Mouse (Mus musculus): ENCODE results near the gene Gm3854.
A peak's percentile ranks its signal among the peaks of the same experiment; 100 is the strongest.
"Not testable (repeated sequence)": the region's sequence is repeated elsewhere in the genome, so short reads cannot be mapped to it uniquely, and the experiment has no call there.

Gm3854 gene

DNA sequence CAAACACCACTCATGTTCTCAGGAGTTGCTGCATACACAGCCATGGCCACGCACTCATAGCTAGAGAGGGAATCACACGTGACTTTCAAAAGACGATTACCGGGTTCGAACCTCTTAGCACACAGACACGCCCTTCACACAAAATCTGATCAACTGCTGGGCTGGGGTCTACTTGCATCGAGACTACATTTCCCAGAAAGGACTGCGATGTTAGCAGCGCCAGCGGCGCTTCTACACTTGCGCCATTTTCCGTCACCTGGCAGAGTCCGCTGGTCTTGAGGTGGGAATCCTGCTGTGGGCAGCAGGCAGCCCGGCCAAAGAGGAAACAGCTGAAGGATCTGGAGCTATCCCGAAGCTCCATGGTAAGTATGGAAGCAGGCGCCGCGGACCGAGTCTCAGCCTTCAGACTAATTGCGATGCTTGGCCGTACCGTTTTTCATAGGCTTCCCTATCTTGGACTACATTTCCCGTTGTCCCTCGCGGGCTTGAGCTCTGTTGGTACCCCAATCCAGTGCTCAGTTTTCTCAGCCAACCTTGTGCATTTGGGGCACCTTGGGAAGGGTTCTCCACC lies at the start of gene Gm3854:
Gm3854 (plus strand) TSS at position 259 of the 571 bp plus-strand sequence.
- peak; percentile 93 for DNase-seq

DNA sequence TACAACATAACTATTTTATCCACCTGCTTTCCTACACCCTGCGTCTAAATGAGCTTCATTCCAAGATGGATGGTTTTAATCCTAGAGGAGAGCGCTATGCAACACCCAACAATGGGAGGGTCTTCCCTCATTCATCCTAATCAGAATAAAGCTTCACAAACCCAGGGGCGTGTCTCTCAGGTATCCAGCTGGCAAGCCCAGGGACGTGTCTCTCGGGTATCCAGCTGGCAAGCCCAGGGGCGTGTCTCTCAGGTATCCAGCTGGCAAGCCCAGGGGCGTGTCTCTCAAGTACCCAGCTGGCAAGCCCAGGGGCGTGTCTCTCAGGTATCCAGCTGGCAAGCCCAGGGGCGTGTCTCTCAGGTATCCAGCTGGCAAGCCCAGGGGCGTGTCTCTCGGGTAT lies 42.8 kb upstream of the Gm3854 start:
- DNase-seq = not testable (repeated sequence)

DNA sequence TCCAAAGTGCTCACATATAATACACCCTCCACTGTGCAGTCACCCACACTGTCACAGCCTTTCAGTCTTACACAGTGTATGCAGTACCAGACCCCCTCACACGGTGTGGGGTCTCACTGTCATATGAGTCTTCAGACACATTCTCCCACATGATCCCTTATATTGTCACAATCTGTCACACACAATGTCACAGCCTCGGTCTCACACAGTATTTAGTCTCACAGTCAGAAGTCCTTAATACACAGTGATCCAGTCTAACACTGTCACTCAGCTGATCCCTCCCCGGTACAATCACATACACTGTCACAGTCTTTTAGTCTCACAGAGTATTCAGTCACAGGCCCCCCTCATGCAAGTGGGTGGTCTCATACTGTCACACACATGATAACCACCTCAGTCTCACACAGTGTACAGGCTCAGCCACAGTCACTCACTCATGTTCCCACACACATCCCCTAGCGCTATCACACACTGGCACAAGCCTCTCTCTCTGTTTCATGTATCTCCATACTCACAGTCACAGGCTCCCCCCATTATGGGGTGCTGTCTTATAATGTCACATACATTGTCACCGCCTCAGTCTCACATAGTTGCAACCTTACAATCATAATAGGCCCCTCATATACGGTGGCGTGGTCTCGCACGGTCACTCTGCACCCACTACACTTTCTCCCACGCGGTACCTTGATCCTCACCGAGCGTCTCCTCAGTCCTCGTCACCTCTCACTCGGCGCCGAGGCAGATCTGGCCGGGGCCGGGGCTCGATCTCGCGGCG lies 12.9 kb upstream of the Gm3854 start:
- DNase-seq = peak; percentile 8

DNA sequence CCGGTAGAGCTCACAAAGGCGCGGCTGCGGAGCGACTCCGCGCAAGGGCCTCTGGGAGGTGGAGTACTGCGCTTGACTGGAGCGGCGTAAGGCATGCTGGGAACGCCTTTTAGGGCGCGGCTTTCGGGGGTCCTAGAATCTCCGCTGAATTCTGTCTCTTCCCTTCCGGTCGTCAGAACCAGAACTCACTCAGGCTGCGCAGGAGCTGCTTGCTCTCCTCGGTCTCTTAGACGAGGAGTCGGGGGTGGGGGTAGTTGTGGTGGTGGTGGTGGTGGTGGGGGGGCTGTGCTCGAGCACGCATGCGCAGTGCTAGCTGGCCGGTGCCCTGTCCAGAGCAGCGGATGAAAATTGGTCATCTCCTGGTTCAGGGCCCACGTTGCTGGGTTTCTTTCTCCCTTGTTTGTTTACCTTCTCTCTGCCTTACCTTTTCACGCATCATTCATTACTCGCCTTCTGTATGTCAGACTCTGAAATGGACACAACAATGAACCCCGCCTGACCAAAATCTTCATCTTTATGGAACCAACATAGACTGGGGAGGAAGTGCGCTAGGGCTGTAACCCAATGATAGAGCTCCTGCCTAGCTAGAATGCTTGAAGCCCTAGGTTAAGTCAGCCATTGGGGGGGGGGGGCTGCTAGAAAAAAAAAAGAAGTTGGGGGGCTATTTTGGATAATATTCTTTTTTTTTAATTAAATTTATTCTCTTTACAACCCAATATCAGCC lies 12.2 kb upstream of the Gm3854 start, which contains the start of gene Zfp583:
Zfp583 (minus strand) TSS at position 53 of the 724 bp plus-strand sequence.
- peak; percentile 94 for DNase-seq

DNA sequence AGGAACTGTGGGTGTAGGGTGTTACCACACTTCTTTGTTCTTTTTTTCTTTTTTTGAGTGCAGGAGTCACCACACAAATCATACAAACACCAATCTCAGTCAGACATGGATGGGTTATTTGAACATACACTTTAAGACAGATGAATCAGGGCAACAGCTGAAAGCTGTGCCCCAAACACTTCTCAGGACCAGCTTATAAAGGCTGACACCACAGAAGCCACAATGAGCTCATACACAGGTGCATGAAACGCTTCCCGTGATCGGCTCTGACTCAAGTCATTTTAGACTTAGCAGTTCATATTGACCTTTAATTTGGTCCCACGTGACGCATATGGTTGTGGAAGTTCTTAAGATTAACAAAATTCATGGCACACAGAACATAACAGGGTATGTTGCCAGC lies 3.7 kb upstream of the Gm3854 start:
- no peak for DNase-seq

DNA sequence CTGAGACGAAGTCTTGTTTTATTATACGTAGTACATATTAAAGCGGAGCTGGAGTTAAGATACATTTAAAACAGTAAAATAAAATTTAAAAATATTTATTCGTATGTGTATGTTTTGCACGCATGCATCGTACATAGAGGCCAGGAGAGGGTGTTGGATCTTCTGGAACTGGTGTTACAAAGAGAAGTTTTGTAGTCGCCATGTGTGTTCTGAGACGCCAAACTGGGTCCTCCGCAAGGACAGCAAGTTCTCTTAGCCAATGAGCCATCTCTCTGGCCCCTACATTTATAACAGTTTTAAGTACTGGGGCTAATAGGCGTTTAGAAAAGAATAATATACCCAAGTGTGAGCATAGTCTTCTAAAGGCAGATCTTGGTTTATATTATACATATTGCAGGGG lies 565 bp downstream of the Gm3854 start:
- no peak for DNase-seq

DNA sequence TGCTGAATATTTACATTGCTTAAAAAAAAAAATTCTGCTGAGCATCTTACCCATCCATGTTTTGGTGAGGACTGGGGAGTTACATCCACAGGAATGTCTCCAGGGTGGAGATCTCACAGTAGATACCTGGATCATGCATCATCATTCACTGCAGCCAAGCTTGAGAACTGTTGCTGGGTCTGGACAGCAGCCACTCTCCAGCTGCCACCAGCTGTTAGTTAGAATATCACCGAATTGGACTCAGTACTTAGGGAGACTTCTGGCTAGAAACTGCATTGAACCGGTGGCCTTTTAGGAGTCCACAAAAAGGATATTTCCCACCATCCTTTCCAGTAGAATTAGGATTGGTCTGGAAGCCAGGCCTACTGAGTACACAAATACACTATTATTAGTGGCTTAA lies 14.6 kb downstream of the Gm3854 start:
- no peak for DNase-seq

DNA sequence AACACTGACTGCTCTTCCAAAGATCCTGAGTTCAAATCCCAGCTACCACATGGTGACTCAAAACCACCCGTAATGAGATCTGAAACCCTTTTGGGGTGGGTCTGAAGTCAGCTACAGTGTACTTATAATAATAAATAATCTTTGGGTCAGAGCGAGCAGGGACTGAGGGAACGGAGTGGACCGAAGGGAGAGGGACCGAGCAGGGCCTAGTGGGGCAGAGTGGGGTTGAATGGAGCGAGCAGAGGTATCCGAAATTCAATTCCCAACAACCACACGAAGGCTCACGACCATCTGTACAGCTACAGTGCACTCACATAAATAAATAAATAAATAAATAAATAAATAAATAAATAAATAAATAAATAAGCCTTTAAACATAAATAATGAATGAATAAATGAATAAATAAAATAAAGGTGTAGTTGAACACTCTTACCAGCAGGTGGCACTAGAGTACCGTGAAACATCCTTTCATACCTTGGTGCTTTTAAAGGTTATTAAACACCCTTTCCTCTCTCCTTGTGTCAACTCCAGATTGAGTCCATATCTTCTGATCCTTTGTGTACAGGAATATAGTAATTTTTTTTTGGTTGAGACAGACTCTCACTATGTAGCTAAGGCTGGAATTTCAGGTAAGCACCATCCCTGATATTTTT lies 15.5 kb downstream of the Gm3854 start:
- DNase-seq = peak; percentile 72

DNA sequence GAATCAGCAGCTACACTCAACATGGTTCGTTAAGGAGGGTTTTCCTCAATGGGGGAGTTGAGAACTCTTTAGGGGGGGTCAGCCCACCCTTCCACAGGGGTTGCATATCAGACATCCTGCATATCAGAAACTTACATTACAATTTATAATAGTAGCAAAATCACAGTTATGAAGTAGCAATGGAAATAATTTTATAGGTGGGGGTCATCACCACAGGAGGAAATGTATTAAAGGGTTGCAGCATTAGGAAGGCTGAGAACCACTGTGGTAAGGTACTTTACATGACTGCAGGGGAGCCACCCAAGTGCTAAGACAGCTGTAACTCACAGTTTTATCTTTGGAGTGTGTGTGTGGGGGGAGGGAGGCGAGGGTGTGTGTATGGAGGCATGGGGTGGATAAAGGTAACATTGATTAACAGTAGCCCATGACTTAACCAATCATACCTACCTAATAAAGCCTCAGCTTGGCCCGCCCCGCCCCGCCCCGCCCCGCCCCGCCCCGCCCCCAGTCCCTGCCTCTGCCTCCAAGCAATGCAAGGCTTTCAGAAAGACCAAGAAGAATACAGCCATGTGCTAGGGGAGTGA lies 17.0 kb downstream of the Gm3854 start:
- no peak for DNase-seq

DNA sequence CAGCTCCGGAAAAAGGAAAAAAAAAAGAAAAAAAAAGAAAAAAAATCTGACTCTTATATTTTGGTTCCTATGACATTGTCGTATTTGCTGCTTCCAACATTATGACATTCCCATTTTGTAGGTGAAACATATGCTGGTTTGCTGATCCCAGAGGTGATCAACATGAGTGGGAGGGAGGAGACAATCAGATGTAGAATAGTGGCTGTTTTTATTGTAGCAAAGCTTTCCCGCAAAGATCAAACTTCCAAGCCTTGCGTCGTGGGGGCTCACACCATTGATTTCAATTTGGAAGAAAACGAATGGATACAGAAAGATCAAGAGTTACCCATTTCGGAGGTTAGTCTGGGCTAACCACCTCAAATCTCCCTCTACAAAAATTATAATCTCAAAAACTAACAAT lies 18.2 kb downstream of the Gm3854 start:
- DNase-seq = no peak

DNA sequence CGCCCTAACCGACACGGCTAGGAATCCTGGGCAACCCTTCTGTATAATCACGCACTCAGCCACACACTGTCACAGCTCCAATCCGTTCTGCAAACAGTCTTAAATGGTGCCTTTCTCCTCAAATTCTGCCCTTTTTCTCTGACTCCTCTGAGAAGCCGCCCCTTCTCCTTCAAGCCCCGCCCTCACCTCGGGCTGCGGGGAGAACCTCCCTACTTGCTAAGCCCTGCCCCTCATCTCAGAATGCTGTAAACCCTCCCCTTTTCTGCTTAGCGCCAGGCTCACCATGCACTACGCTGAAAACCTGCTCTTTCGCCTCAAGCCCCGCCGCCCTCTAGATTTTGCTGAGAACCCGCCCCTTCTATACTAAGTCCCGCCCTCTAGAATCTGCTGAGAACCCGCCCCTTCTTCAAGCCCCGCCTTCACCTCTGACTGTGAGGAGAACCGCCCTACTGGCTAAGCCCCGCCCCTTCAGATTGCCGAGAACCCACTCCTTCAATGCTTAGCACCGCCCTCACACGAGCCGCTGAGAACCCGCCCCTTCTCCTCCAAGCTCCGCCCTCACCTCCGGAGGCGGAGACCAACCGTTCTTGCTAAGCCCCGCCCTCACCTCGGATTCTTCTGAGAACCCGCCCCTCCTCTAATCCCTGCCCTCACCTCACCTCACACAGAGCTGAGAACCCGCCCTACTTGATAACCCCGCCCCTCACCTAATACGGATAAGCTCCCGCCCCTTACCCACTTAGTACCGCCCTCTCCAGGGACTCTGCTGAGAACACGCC lies 18.9 kb downstream of the Gm3854 start:
- peak; percentile 99 for DNase-seq

DNA sequence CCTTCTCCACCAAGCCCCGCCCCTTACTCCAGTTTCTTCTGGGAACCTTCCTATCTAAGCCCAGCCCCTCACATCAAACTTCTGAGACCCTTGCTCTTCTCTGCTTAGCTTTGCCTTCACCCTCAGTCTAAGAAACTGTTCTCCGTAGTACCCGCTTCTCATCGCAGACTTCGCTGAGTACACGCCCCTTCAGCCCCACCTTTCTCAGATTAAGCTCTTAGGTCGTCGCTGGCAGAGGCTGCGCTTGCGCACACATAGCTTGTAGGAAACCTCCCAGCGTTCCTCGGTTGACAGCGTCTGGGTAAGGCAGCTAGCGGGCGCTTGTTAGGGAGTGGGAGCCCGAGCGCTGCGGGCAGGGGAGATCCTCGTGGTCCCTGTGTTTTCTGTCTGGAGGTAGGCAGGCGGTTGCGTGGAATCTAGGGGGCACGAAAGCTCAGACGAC lies 19.5 kb downstream of the Gm3854 start, which contains the start of gene Zfp78:
Zfp78 (plus strand) TSS at position 234 of the 442 bp plus-strand sequence.
- DNase-seq = peak; percentile 96

DNA sequence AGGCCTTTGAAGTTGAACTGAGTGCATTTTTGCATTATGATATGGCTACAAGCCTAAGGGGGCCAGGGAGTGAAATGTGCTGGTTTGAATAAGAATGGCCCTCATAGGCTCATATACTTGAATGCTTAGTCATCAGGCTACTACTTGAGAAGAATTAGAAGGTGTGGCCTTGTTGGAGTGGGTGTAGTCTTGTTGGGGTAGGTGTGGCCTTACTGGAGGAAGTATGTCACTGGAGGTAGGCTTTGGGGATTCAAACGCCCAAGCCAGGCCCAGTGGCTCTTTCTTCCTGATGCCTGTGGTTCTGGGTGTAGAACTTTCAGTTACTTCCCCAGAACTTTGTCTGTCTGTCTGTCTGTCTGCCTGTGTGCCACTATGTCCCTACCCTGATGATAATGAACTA lies 21.2 kb downstream of the Gm3854 start:
- no peak for DNase-seq

DNA sequence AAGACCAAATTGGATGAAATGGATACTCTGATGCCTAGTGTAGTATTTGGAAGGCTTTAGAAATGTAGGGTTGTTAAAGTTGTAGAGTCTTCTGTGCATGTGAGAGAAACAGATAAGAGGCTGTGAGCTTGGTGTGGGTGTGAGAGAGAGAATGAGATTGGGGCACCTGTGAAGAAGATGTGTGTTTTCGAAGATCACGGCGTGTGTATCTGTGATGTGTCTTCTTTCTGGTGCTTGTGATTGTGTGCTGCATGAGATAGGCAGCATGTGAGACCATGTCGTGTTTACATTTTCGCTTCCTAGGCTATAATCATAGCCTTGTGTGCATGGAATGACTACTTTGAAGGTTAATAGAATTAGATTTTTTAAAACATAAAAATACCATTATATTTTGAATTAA lies 23.6 kb downstream of the Gm3854 start:
- no peak for DNase-seq

DNA sequence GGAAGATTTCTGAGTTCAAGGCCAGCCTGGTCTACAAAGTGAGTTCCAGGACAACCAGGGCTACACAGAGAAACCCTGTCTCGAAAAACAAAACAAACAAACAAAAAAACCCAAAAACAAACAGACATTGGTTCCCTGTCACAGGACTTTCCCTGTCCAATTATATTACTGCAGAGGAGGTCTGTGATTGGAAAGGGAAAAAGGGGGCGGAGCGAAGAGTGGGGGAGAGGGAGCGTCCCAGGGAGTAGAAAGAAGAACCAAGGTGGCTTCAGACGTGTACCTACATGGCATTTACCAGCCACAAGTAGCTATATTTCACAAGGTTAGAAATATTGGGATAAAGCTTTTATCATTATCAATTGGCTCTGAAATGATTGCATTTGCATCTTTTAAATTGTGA lies 24.6 kb downstream of the Gm3854 start:
- not testable (repeated sequence) for DNase-seq

DNA sequence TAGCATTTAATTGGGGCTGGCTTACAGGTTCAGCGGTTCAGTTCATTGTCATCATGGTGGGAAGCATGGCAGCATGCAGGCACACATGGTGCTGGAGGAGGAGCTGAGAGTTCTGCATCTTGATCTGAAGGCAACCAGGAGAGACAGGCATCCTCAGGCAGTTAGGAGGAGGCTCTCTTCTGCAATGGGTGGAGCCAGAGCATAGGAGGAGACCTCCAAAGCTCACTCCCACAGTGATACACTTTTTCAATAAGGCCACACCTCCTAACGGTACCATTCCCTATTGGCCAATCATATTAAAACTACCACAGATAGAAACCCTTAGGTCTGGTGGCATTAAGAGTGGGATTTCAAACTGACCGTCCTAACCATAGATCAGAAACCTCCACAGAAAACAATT lies 25.9 kb downstream of the Gm3854 start:
- no peak for DNase-seq

DNA sequence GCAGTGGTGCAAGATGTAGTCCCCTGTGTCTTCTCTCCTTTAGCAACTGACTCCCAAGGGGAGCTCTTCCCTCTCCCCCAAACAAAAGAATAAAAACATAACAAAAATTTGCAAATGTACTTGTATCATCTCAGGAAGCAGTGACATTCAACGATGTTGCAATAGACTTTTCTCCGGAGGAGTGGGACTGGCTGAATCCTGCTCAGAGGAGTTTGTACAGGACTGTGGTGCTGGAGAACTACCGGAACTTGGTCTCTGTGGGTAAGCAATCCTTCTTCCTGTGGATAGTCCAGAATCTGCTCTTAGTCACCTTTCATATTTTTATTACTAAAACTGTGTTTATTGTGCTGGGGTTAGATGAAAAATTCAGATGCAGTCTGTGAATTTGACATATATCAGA lies 29.4 kb downstream of the Gm3854 start:
- DNase-seq = no peak

DNA sequence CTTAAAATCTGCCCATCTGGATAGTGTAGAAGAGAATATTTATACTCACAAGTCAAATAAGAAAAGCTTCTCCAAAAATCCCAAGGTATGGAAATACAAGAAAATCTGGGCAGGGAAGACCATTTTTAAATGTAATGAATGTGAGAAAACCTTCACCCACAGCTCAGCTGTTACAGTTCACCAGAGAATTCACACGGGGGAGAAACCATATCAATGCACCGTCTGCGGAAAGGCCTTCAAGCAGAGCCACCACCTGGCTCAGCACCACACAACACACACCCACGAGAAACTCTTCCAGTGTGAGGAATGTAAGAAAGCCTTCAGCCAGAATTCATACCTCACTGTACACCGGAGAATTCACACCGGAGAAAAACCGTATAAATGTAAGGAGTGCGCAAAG lies 34.9 kb downstream of the Gm3854 start:
- DNase-seq = no peak

DNA sequence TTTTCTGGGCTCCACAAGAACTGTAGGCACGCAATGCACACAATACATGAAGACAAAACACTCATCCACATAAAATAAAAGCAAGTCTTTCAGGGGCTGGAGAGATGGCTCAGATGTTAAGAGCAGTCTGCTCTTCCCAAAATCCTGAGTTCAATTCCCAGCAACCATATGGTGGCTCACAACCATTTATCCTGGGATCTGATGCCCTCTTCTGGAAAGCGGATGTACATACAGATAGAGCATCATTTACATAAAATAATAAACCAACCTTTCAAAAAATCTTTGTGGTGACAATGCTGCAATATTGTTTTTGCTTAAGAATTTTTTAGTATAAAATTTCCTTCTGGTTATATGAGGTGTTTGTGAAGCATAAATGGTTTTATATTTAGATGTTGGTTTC lies 37.9 kb downstream of the Gm3854 start:
- peak; percentile 8 for DNase-seq

DNA sequence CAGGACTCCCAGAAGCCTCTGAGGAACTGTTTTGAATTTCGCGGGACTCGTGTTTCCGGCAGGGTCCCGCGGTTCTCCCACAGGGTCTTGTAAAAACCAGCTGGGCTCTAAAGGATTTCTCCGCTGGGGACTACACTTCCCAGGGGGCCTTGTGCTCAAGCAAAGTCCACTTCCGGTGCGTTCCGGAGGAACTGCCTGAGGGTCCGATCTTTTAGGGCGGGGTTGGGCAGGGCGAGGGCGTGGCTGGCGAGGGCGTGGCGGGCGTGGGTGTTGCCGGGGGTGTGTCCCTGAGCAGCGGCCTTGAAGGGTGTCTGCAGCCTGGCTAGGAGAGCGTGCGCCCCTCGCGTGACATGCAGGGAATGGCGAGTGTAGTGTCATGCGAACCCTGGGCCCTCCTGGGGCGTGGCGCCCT lies 39.5 kb downstream of the Gm3854 start, which contains the start of gene Zfp28:
Zfp28 (plus strand) TSS at position 252 of the 412 bp plus-strand sequence.
- peak; percentile 99 for DNase-seq

DNA sequence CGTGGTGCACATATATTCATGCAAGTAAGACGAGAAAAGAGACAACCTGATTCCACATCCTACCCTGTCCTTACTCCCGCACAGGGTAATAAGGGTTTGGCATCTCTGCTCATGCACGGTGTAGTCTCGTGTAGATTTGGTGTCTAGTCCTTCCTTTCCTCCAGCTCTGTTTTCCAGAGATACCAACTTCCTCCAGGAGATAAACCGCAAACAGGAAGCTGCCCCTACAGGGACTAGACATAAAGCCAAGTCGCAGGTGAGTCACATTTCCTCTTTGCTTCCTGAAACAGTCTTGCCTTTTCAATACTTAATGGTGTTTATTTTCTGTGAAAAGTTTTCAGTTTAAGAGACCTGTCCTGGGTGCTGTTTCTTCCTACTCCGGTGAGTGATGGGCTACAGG lies 40.5 kb downstream of the Gm3854 start:
- DNase-seq = no peak

DNA sequence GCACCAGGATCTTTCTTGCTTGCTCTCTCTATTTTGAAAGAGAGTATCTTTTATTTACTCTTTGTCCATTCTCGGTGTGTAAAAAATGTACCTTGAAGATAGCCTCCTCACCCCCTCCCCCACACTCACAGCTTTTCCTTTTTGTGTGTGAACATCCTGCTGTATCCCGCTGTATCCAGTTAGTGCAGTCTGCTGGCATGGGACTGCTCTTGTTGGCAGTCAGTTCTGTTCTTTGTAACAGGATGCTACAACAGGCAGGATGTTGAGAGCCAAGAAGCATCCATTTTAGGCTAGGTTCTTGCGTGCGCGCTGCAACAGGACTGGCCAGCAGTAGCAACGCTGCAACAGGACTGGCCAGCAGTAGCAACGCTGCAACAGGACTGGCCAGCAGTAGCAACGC lies 43.4 kb downstream of the Gm3854 start:
- no peak for DNase-seq
